Mouse (Mus musculus) erythroblast, embryonic 14.5 days (primary cell): ENCODE measurements around the gene Acsl5.

Experiments
- GATA1 ChIP-seq: IDR thresholded peaks from 2 replicates; pipeline ENCODE4 v1.6.1; 2012; ENCODE audit warnings: low read length, inconsistent platforms, mixed read lengths
- TAL1 ChIP-seq: IDR thresholded peaks from 3 replicates; pipeline ENCODE4 v1.6.1; 2012; ENCODE audit warnings: low read length, inconsistent platforms, mixed read lengths

DNA sequence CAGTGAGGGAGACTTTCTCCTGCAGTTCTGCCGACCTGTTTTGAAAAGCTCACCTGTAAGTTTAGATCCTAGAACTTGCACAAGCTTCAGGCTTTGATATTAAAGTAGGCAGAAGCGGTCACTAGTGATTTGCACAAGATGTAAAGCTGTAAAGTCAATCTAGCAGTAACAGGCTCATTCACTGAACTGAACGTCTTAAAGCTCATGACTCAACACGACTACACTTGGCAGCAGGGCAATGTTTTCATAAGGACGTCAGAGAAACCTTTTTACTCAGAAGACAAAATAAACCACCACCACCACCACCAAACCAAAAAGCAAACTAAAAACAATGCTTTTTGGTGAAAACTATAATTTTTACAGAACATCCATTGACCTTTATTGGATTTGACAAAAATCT is 46.2 kb downstream of the Acsl5 start:
- no peak for TF ChIP-seq GATA1
- TF ChIP-seq TAL1, result no peak
